Mouse (Mus musculus) limb, embryonic 14.5 days (tissue): ENCODE measurements around the gene Olfr699. TPM values are rescaled to one million over a fixed set of nuclear protein-coding genes. Genes with fewer than 3 reads are reported as not detected.
A peak's percentile ranks its signal among the peaks of the same experiment; 100 is the strongest.

Source experiments
- ATAC-seq: fragments of 200-750 bp; cut with Nextera tagmentation; 2 replicates; pipeline ENCODE4 v1.8.0; 2017; ENCODE audit warnings: low read depth, moderate number of reproducible peaks, moderate TSS enrichment; ENCODE audit not compliant: low FRiP score
- DNase-seq: peaks from one replicate; pipeline ENCODE4 v3.0.0-alpha.2; 2015; ENCODE audit warnings: low spot score
- H3K27ac ChIP-seq: fragments of 300-500 bp; sonication (generic); replicated peaks from 2 replicates; pipeline ENCODE4 v1.5.1; 2014; ENCODE audit warnings: low read depth, mild to moderate bottlenecking, low read length, moderate library complexity, mixed read lengths
- H3K27me3 ChIP-seq: fragments of 300-500 bp; sonication (generic); 2 replicates; pipeline ENCODE4 v1.6.1; 2014; ENCODE audit warnings: low read length, mixed read lengths; ENCODE audit not compliant: control insufficient read depth, insufficient read depth
- H3K36me3 ChIP-seq: fragments of 300-500 bp; sonication (generic); 2 replicates; pipeline ENCODE4 v1.6.1; 2014; ENCODE audit warnings: mild to moderate bottlenecking, low read length, moderate library complexity, mixed read lengths; ENCODE audit not compliant: control insufficient read depth, insufficient read depth
- H3K4me1 ChIP-seq: fragments of 300-500 bp; sonication (generic); 2 replicates; pipeline ENCODE4 v1.6.1; 2014; ENCODE audit warnings: antibody characterized with exemption, low read length, mixed read lengths; ENCODE audit not compliant: control insufficient read depth, insufficient read depth
- H3K4me2 ChIP-seq: fragments of 300-500 bp; sonication (generic); replicated peaks from 2 replicates; pipeline ENCODE4 v1.6.1; 2014; ENCODE audit warnings: low read depth, mild to moderate bottlenecking, low read length, moderate library complexity; ENCODE audit not compliant: severe bottlenecking
- H3K4me3 ChIP-seq: fragments of 300-500 bp; sonication (generic); replicated peaks from 2 replicates; pipeline ENCODE4 v1.5.1; 2014; ENCODE audit warnings: low read length
- H3K9ac ChIP-seq: fragments of 300-500 bp; sonication (generic); 2 replicates; pipeline ENCODE4 v1.6.1; 2014; ENCODE audit warnings: mild to moderate bottlenecking, low read depth, low read length, moderate library complexity; ENCODE audit not compliant: severe bottlenecking
- H3K9me3 ChIP-seq: fragments of 300-500 bp; sonication (generic); 2 replicates; pipeline ENCODE4 v1.6.1; 2016; ENCODE audit warnings: low read length; ENCODE audit not compliant: control insufficient read depth
- POLR2A ChIP-seq: fragments of 200-500 bp; IDR thresholded peaks from 2 replicates; pipeline ENCODE4 v1.8.0; 2012; ENCODE audit warnings: inconsistent platforms, mild to moderate bottlenecking, moderate library complexity, borderline replicate concordance; ENCODE audit not compliant: insufficient read depth, insufficient read length; ENCODE audit errors: extremely low read depth
- WGBS: fragments of 180-500 bp; shearing (Covaris S2); extraction: QIAGEN DNeasy Blood & Tissue Kit; methylation state at CpG from one replicate; pipeline ENCODE4 v1.1.7; 2014; 5-methylcytosine and 5-hydroxymethylcytosine counted together
- polyA plus RNA-seq, 2 experiments: library from polyadenylated mRNA; depleted of rRNA in 1 of 2; stranded (reverse) in 1 of 2; unstranded in 1 of 2; fragments of >200 nt; fragmentation: Nextera tagmentation in 1 of 2; extraction: Ambion mirVana in 1 of 2; gene quantifications; 2 replicates each; pipeline versions ENCODE4 v1.2.1 to v1.2.3; 2012 to 2014

Gene Olfr699
- not detected in 2 replicates for polyA plus RNA-seq (2012; rRNA removed)
- polyA plus RNA-seq (2014; fragmentation: Nextera tagmentation; extraction: Ambion mirVana): not detected in 2 replicates

GRCm38 (mm10) chr7:106793098-106793497 is at the start of gene Olfr699:
TSS of gene Olfr699 (minus strand) at chr7:106793198.
- no peaks in the 10 kb centered on the region for H3K4me1 ChIP-seq
- H3K27me3 ChIP-seq: no peaks in the 10 kb centered on the region
- H3K9ac ChIP-seq: no peak within 1 kb of the TSS
- no peak within 1 kb of the TSS for H3K27ac ChIP-seq
- ATAC-seq (no peak), DNase-seq (no peak)
- no peak within 1 kb of the TSS for H3K4me2 ChIP-seq
- H3K9me3 ChIP-seq: no peaks in the 10 kb centered on the region
- WGBS: 74% methylated on average over 1 of the region's 1 CpGs
- no peak within 1 kb of the TSS for H3K4me3 ChIP-seq
- TF ChIP-seq POLR2A: no peak
- H3K36me3 ChIP-seq: no peaks in the 10 kb centered on the region

- no peak within 1 kb of the TSS for H3K4me2 ChIP-seq
- ATAC-seq: no peak
- no peaks in the 10 kb centered on the region for H3K36me3 ChIP-seq
- no peak for TF ChIP-seq POLR2A
- H3K4me1 ChIP-seq: no peaks in the 10 kb centered on the region
- no peaks in the 10 kb centered on the region for H3K27me3 ChIP-seq
- DNase-seq: no peak
- no peak within 1 kb of the TSS for H3K4me3 ChIP-seq
- H3K27ac ChIP-seq: no peak within 1 kb of the TSS
- no peak within 1 kb of the TSS for H3K9ac ChIP-seq
- H3K9me3 ChIP-seq: no peaks in the 10 kb centered on the region
Observed at GRCm38 (mm10) chr7:106833793-106834192, 40.8 kb upstream of the Olfr699 start, which contains the start of gene Olfr702. TSS of gene Olfr702 (minus strand) at chr7:106833893.

- no peak for TF ChIP-seq POLR2A
- H3K9ac ChIP-seq: no peak overlapping the region
- ATAC-seq: no peak
Observed at GRCm38 (mm10) chr7:106818414-106818813, 25.4 kb upstream of the Olfr699 start.

GRCm38 (mm10) chr7:106815775-106816174 is 22.8 kb upstream of the Olfr699 start:
- Histone ChIP-seq H3K4me3 (no peak overlapping the region), H3K27me3 (no peaks in the 10 kb centered on the region), H3K9ac (no peak overlapping the region), H3K36me3 (no peaks in the 10 kb centered on the region), H3K4me2 (no peak overlapping the region), H3K27ac (no peak overlapping the region), H3K4me1 (no peaks in the 10 kb centered on the region), H3K9me3 (no peaks in the 10 kb centered on the region)
- ATAC-seq (no peak), DNase-seq (peak; percentile 37)
- TF ChIP-seq POLR2A: no peak
- WGBS: 48% methylated on average over 2 of the region's 2 CpGs

More at GRCm38 (mm10) chr7:106818414-106818813, 25.4 kb upstream of the Olfr699 start:
- no peaks in the 10 kb centered on the region for H3K4me1 ChIP-seq
- no peak overlapping the region for H3K4me2 ChIP-seq
- no peaks in the 10 kb centered on the region for H3K27me3 ChIP-seq
- no peak for DNase-seq
- no peaks in the 10 kb centered on the region for H3K9me3 ChIP-seq
- H3K36me3 ChIP-seq: no peaks in the 10 kb centered on the region
- H3K4me3 ChIP-seq: no peak overlapping the region
- no peak overlapping the region for H3K27ac ChIP-seq

- Histone ChIP-seq H3K27me3 (no peaks in the 10 kb centered on the region), H3K9ac (no peak within 1 kb of the TSS), H3K9me3 (no peaks in the 10 kb centered on the region), H3K27ac (no peak within 1 kb of the TSS), H3K36me3 (no peaks in the 10 kb centered on the region), H3K4me2 (no peak within 1 kb of the TSS), H3K4me3 (no peak within 1 kb of the TSS), H3K4me1 (no peaks in the 10 kb centered on the region)
- DNase-seq (no peak), ATAC-seq (no peak)
- 73% methylated on average over 2 of the region's 2 CpGs for WGBS
- no peak for TF ChIP-seq POLR2A
Observed at GRCm38 (mm10) chr7:106813829-106814228, 20.8 kb upstream of the Olfr699 start, which contains the start of gene Olfr701. TSS of gene Olfr701 (plus strand) at chr7:106814129.

- Histone ChIP-seq H3K27ac (no peak within 1 kb of the TSS), H3K36me3 (no peaks in the 10 kb centered on the region), H3K9ac (no peak within 1 kb of the TSS), H3K4me2 (no peak within 1 kb of the TSS), H3K4me3 (no peak within 1 kb of the TSS), H3K9me3 (no peaks in the 10 kb centered on the region), H3K4me1 (no peaks in the 10 kb centered on the region), H3K27me3 (no peaks in the 10 kb centered on the region)
- no peak for TF ChIP-seq POLR2A
- no peak for ATAC-seq
- WGBS: 82% methylated on average over 1 of the region's 1 CpGs
- no peak for DNase-seq
Observed at GRCm38 (mm10) chr7:106808734-106809133, 15.7 kb upstream of the Olfr699 start, which contains the start of gene Olfr700. TSS of gene Olfr700 (minus strand) at chr7:106808834.
